Mouse (Mus musculus) myocyte (in vitro differentiated cells): ENCODE data around the gene Gtf3a. TPM values are rescaled to one million over a fixed set of nuclear protein-coding genes. Genes with fewer than 3 reads are reported as not detected.

Experiments
- H3K27me3 ChIP-seq: one replicate; pipeline ENCODE4 v1.6.1; 2011; ENCODE audit not compliant: control insufficient read depth, insufficient read depth, insufficient read length
- H3K36me3 ChIP-seq: one replicate; pipeline ENCODE4 v1.6.1; 2011; ENCODE audit not compliant: control insufficient read depth, insufficient read depth
- H3K4me2 ChIP-seq: one replicate; pipeline ENCODE4 v1.6.1; 2011; ENCODE audit warnings: low read depth, control low read depth
- H3K4me3 ChIP-seq: one replicate; pipeline ENCODE4 v1.5.1; 2011; ENCODE audit warnings: mild to moderate bottlenecking, control low read depth, moderate library complexity
- H3K79me2 ChIP-seq: one replicate; pipeline ENCODE4 v1.6.1; 2011; ENCODE audit not compliant: control insufficient read depth, insufficient read depth
- H3ac ChIP-seq: one replicate; pipeline ENCODE4 v1.6.1; 2011; ENCODE audit not compliant: control insufficient read depth, insufficient read length
- CEBPB ChIP-seq: IDR thresholded peaks from 2 replicates; pipeline ENCODE4 v1.6.1; 2011; ENCODE audit warnings: mild to moderate bottlenecking, moderate library complexity; ENCODE audit not compliant: poor library complexity, insufficient read depth, severe bottlenecking
- E2F4 ChIP-seq: IDR thresholded peaks from one replicate; pipeline ENCODE4 v1.6.1; 2011; ENCODE audit warnings: mild to moderate bottlenecking, control low read depth, moderate library complexity; ENCODE audit not compliant: insufficient read depth
- MAX ChIP-seq: IDR thresholded peaks from one replicate; pipeline ENCODE4 v1.6.1; 2011; ENCODE audit warnings: low read depth, mild to moderate bottlenecking, control low read depth
- MYOD1 ChIP-seq, 3 experiments: IDR thresholded peaks; one replicate each; pipeline ENCODE4 v1.6.1; 2011; ENCODE audit warnings: control low read depth in 2 of 3, low read depth in 2 of 3, mild to moderate bottlenecking in 2 of 3, moderate library complexity in 1 of 3; ENCODE audit not compliant: insufficient read length in 2 of 3, control insufficient read depth in 1 of 3
- MYOG ChIP-seq, 3 experiments: IDR thresholded peaks; one replicate each; pipeline ENCODE4 v1.6.1; 2011; ENCODE audit warnings: control low read depth in 2 of 3, low read depth in 2 of 3, mild to moderate bottlenecking in 2 of 3; ENCODE audit not compliant: insufficient read length in 2 of 3, control insufficient read depth in 1 of 3, insufficient read depth in 1 of 3
- POLR2A ChIP-seq: IDR thresholded peaks from one replicate; pipeline ENCODE4 v1.6.1; 2011; ENCODE audit warnings: low read depth, mild to moderate bottlenecking, control low read depth, moderate library complexity; ENCODE audit not compliant: insufficient read length
- POLR2AphosphoS2 ChIP-seq: IDR thresholded peaks from one replicate; pipeline ENCODE4 v1.6.1; 2011; ENCODE audit warnings: low read depth, control low read depth; ENCODE audit not compliant: insufficient read length
- REST ChIP-seq: IDR thresholded peaks from one replicate; pipeline ENCODE4 v1.6.1; 2011; ENCODE audit warnings: mild to moderate bottlenecking, control low read depth, moderate library complexity; ENCODE audit not compliant: insufficient read depth, insufficient read length
- SRF ChIP-seq: IDR thresholded peaks from one replicate; pipeline ENCODE4 v1.6.1; 2011; ENCODE audit warnings: low read depth; ENCODE audit not compliant: control insufficient read depth, insufficient read length
- TCF12 ChIP-seq: IDR thresholded peaks from one replicate; pipeline ENCODE4 v1.6.1; 2011; ENCODE audit warnings: mild to moderate bottlenecking, control low read depth; ENCODE audit not compliant: poor library complexity, insufficient read depth, severe bottlenecking
- TCF3 ChIP-seq: IDR thresholded peaks from one replicate; pipeline ENCODE4 v1.6.1; 2011; ENCODE audit warnings: low read depth, control low read depth; ENCODE audit not compliant: insufficient read length
- USF1 ChIP-seq: IDR thresholded peaks from one replicate; pipeline ENCODE4 v1.6.1; 2011; ENCODE audit warnings: low read depth, mild to moderate bottlenecking, control low read depth, moderate library complexity
- polyA plus RNA-seq: library from polyadenylated mRNA; unstranded; fragments of >200 nt; fragmentation: generic; extraction: Trizol; gene quantifications from one replicate; pipeline ENCODE4 v1.2.1, GENCODE M21; 2012; ENCODE audit warnings: missing spikeins

Gene Gtf3a
- polyA plus RNA-seq, 1 experiment: 49.9 TPM

DNA sequence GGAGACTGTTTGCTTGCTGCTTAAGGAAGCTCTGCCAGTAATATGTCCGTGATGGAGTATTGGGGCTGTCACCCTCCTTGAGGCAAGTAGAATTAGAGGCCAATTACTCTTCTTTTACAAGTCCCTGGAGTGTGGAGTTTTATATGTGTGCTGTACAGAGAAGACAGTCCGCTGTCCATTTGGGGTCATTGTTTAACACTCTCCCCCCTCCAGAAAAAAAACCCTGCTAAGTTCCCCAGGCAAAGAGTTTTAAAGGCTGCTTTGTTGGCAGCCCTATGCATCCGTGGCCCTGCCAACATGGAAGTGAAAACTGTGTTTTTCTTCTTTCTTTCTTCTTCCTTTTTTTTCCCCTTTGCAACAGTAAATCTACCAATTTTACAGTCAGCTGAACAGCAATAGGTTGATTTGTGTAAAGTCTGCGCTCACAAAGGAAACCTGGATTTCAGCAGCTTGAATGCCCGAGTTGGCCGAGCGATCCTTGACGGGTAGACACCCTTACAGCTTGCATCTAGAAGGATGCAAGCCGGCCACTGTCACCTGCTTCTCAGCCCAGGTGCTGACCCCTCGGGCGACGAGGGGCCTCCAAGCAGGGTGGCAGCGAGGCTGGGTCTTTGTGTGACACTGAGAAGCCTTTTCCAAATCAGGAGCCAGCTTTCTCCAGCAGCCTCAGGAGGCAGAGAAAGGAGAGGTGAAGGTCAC, 20.4 kb downstream of the Gtf3a start:
- TF ChIP-seq USF1 (no peak), CEBPB (no peak), REST (no peak), SRF (no peak), E2F4 (no peak), MYOG (IDR thresholded peaks at IDR 0.05; ENCODE audit: control insufficient read depth in 1 of 3, insufficient read depth in 1 of 3, insufficient read length in 2 of 3, low read depth in 2 of 3) (no peak), TCF3 (no peak), MAX (no peak), POLR2AphosphoS2 (no peak), MYOD1 (IDR thresholded peaks at IDR 0.05; ENCODE audit: control insufficient read depth in 1 of 3, insufficient read length in 2 of 3, low read depth in 2 of 3) (no peak), POLR2A (no peak), TCF12 (no peak)

DNA sequence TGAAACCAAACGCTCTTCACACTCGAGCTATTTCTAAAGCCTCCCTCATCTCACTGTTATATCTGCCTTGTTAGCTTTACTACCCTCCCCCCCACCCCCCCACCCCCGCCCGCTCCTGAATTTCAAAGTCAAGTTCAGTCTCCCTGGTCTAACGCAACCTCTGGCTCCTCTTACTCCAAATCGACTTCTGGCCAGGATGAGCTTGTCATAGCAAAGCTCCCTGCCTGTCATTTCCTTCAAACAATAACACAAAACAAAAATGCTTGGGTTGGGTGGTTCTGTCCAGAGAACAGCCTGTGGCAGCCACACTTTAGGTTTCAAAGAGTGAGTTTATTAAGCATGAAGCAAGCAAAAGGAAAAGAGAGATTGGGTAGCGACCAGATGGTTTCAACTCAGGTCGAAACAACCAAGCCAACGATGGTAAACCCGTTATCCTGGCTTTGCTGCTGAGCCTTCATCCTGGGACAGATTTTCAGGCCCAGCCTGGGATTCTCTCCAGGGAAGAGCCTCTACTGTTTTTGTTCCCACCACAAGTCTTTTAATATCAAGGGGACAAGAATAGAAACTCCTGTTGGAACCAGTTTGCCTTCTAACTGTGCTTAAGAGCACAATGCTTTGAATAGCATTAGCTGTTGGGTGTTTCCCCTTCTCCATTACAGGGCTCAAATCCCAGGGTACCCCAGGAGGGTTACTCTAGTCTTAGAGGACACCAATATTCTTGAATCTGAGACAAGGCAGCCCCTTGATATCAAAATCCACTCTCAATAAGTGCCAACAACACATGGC, 23.5 kb downstream of the Gtf3a start:
- Histone ChIP-seq H3K36me3 (no peaks in the 10 kb centered on the region), H3K79me2 (no peaks in the 10 kb centered on the region), H3ac (no peak overlapping the region), H3K4me2 (no peak overlapping the region), H3K4me3 (no peak overlapping the region), H3K27me3 (no peaks in the 10 kb centered on the region)
- TF ChIP-seq SRF: no peak
- no peak for TF ChIP-seq E2F4
- TF ChIP-seq POLR2A: no peak
- no peak for TF ChIP-seq TCF12
- no peak for TF ChIP-seq TCF3

More for the DNA sequence above, 20.4 kb downstream of the Gtf3a start:
- Histone ChIP-seq H3K27me3 (no peaks in the 10 kb centered on the region), H3K4me2 (no peak overlapping the region), H3ac (no peak overlapping the region), H3K4me3 (no peak overlapping the region), H3K36me3 (no peaks in the 10 kb centered on the region), H3K79me2 (no peaks in the 10 kb centered on the region)

DNA sequence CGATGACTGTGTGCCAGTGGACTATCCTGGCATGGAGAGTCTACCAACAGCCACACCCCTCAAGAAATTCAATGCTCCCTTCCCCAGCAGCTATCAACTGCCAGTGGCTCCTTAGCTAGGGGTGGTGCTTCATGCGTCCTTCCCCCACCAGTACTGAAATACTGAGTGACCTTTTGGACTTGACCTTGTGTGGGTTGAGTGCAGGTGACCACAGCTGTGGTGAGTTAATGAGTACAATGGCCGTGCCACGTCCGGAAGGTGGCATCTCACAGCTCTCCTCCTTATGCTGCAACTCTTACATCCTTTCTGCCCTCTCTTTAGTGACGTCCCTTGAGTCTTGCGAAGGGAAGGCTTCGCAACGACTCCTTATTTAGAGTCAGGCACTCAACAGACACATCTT, 24.9 kb downstream of the Gtf3a start:
- TF ChIP-seq POLR2AphosphoS2: no peak
- no peak for TF ChIP-seq MAX
- no peak for TF ChIP-seq TCF12
- TF ChIP-seq CEBPB: no peak
- TF ChIP-seq E2F4: no peak
- peak in 1 of 3 experiments; percentile 21 for TF ChIP-seq MYOD1 (IDR thresholded peaks at IDR 0.05; ENCODE audit: control insufficient read depth in 1 of 3, insufficient read length in 2 of 3, low read depth in 2 of 3)
- TF ChIP-seq POLR2A: no peak
- TF ChIP-seq USF1: no peak
- Histone ChIP-seq H3K4me2 (no peak overlapping the region), H3K79me2 (no peaks in the 10 kb centered on the region), H3K36me3 (no peaks in the 10 kb centered on the region), H3K4me3 (no peak overlapping the region), H3ac (no peak overlapping the region), H3K27me3 (no peaks in the 10 kb centered on the region)

DNA sequence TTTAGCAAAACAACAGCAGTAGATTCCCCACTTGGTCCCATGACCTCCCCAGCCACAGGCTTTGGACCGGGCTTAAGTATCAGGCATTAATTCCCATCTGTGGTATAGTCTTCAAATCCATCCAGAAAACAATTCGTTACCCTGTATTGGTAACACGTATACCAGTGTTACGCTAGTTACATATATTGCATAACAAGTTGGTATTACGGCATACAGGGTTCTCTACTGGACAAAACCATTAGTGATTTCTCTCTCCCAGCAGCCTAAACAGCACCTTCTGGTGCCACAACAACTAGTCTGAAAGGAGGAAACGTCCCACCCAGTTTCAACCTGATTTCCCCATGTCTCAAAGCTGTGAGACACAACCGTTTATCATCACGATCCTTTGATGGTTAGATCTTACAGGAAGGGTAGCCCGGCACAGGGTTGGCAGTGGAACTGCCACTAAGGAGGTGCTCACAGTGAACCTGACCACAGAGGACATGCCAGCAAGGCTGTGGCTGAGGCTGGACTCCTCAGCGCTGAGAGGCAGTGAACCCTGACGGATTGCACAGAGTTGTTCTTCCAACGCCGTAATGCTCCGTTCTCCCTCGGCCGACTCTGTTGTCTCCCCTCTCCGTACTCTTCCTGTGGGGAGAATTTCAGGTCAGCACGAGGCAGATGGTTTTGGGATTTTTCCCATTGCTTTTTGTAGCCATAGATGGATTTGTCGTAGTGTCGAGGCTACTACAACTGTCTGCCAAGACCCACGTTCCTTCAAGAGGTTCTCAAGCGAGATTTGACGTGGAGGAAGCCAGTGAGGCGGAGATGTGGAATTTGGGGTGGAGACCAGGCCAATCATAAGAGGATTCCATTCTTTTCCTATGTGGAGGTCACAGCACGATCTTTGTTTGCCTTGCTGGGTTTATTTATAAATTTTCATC, 25.7 kb downstream of the Gtf3a start:
- H3K79me2 ChIP-seq: no peaks in the 10 kb centered on the region
- H3K36me3 ChIP-seq: no peaks in the 10 kb centered on the region
- TF ChIP-seq POLR2A (no peak), USF1 (no peak), TCF3 (no peak), MYOG (IDR thresholded peaks at IDR 0.05; ENCODE audit: control insufficient read depth in 1 of 3, insufficient read depth in 1 of 3, insufficient read length in 2 of 3, low read depth in 2 of 3) (no peak), MYOD1 (IDR thresholded peaks at IDR 0.05; ENCODE audit: control insufficient read depth in 1 of 3, insufficient read length in 2 of 3, low read depth in 2 of 3) (no peak), E2F4 (no peak), POLR2AphosphoS2 (no peak), TCF12 (no peak), MAX (no peak), SRF (no peak), CEBPB (no peak)
- H3K4me3 ChIP-seq: no peak overlapping the region
- H3K27me3 ChIP-seq: no peaks in the 10 kb centered on the region
- H3ac ChIP-seq: no peak overlapping the region
- no peak overlapping the region for H3K4me2 ChIP-seq
